Mouse (Mus musculus): ENCODE measurements at regions not wholly inside any gene's neighbourhood (a gene's known extent, or its start where the extent isn't known, plus 50 kb on each side); places are given as distances from the start of the nearest gene placed in this dataset.
A peak's percentile ranks its signal among the peaks of the same experiment; 100 is the strongest.

DNA sequence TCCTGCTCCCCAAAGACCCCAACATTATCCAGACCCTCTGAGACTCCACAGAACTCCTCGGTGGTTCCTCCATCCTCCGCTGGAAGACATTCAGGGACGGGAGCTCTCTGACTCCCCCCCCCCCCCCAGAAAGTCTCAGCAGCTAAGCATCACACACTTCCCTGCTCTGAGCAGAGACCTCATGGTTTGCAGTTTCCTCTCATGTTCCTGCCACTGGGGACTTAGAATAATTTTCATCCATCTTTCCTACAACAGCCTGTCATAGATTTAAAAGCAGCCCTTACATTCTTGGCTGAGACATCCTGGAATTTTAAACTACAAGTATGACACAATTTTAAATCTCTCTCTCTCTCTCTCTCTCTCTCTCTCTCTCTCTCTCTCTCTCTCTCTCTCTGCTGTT, 69.2 kb downstream of the Gpr65 start:
- DNase-seq (ENCODE audit: low spot score in 2 of 2): no peak

DNA sequence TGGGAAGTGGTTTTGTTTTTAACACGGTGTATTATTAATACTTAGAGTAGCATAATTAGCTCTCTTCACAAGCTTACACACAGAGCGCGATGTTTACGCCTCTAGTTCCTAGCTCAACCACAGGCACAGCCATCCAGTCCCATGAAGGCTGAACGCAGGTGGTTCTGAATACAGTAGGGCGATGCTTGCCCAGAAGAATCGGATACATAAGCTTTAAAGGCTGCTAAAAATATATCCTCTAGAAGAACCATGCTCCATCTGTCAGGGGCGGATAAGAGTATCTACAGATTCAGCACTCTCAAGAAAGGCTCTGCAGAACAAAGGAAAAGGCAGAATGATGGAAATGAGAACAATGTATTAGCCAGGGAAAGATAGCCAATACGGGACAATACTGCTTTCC, 71.1 kb downstream of the Gpr65 start:
- DNase-seq (ENCODE audit: low spot score in 2 of 2): no peak

- DNase-seq (ENCODE audit: low spot score in 2 of 2): no peak
Observed at GRCm38 (mm10) chr12:98342158-98342557, 73.7 kb downstream of the Gpr65 start.

DNA sequence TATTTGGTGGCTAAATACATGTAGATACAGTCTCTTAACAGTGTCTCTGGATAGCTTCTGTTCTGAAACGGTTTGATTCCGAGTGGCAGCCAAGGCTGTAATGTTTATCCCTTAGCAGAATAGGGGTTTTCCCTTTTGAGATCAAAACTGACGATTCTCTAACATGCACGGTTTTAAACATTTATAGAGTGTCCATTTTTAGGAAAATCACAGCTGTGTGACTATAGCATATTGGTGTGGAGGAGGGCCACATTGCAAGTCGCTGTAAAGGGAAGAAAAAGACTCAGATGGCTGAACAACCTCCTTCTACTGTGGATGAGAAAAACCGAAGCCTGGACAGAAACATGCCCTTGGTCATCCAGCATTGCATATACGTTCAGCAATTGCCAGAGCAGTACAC, 75.2 kb downstream of the Gpr65 start:
- DNase-seq (ENCODE audit: low spot score in 2 of 2): no peak

DNA sequence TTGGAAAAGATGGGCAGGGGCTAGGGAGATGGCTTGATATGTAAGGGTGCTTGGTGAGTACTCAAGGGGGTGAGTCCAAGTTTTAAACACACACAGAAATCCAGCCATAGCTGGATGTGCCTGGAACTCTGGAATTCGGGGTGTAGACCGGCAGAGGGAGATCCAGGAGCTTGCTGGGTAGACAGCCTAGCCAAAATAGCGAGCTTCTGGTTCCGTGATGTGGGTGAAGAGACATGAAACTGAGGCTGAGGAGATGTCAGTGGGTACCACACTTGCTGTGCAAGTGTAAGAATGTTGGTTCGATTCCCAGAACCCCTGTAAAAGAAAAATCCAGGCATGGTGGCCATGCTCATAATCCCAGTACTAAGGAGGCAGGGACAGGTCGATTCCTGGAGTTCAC, 78.6 kb downstream of the Gpr65 start:
- DNase-seq (ENCODE audit: low spot score in 2 of 2): no peak

- DNase-seq (ENCODE audit: low spot score in 2 of 2): peak in 1 of 2 experiments; percentile 51
Observed at GRCm38 (mm10) chr12:98347550-98348318, 79.3 kb downstream of the Gpr65 start.

GRCm38 (mm10) chr12:98349864-98350643, 81.6 kb downstream of the Gpr65 start:
- no peak for DNase-seq (ENCODE audit: low spot score in 2 of 2)

DNA sequence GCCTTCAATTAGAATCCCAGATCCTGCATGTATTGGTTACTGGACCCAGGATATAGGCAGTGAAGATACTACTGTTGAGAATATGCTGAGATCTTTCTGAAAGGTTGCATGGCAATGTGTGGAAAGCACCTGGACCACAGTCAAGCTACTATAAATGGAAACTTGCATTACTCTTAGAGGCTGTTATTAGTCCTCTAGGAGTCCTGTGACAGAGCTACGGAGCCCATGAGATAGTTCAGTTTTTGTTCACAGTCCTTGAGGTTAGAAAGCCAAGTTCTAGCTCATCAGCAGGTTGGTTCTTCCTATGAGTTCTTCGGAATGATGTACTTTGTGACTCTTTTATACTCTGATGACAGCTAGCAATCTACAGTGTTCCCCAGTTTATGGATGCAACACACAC, 84.0 kb downstream of the Gpr65 start:
- no peak for DNase-seq (ENCODE audit: low spot score in 2 of 2)

DNA sequence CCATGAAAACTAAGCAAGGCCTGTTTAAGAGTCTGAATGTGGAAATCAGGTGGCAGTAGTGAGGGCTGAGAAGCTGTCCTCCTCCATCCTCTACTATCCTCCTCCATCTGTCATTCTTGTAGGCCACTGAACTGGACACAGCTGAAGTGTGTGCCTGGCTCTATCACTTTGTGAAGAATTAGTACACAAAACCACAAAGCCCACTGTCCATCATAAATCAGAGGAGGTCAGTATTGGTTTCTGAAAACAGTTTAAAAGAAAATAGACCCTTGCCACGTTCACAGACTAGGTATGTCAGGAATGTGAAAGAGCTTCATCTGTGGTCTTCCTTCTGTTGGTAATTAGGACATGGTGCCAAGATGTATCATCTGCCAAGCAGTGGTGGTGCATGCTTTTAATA, 86.1 kb downstream of the Gpr65 start:
- DNase-seq (ENCODE audit: low spot score in 2 of 2): no peak

- no peak for DNase-seq (ENCODE audit: low spot score in 2 of 2)
Observed at GRCm38 (mm10) chr12:98367583-98367982, 99.1 kb downstream of the Gpr65 start.

DNA sequence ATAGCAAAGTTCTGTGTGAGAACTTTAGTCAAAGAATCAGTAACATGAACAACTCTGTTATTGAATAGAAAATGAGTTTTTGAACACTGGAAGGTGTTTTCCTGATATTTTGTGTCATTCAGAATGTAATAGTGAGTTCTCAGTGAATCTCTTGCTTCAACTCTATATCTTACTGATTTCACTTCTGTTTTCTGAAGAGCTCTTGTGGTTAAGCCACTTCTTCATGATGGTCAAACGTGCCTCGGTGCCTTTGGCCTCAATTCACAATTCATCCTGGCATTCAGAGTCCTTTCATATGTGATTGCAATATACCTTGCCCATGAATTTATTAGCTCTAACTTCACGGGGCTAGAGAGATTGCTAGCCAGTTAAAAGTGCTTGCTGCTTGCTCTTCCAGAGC, 102.3 kb downstream of the Gpr65 start:
- DNase-seq (ENCODE audit: low spot score in 2 of 2): no peak

GRCm38 (mm10) chr12:98375214-98375910, 106.9 kb downstream of the Gpr65 start:
- DNase-seq (ENCODE audit: low spot score in 2 of 2): no peak

Measured in layer of hippocampus, adult 8-10 months (tissue).